Mouse (Mus musculus): Measurements from ENCODE around the gene Donson. TPM values are rescaled to one million over a fixed set of nuclear protein-coding genes. Genes with fewer than 3 reads are reported as not detected.
"Not testable (repeated sequence)": the region's sequence is repeated elsewhere in the genome, so short reads cannot be mapped to it uniquely, and the experiment has no call there.

Donson gene
- polyA plus RNA-seq, 1 experiment = 5.5 TPM

- under 1% methylated on average over 70 of the region's 70 CpGs for WGBS
- peak; percentile 93 for DNase-seq
These were observed 40.9 kb downstream of the Donson start, which contains the start of gene Son for GRCm38 (mm10) chr16:91647461-91648219. Gene Son, plus strand, starts transcription at chr16:91647506.

GRCm38 (mm10) chr16:91646681-91647419 is 41.7 kb downstream of the Donson start, which contains the start of gene Gart:
Gene Gart, minus strand, starts transcription at chr16:91646952.
- DNase-seq = peak; percentile 93
- under 1% methylated on average over 58 of the region's 59 CpGs for WGBS

More at GRCm38 (mm10) chr16:91647461-91648219, 40.9 kb downstream of the Donson start, which contains the start of gene Son:
- H3K4me1 ChIP-seq (ENCODE audit: control insufficient read depth, insufficient read depth, low read length) = no peaks in the 10 kb centered on the region
- H3K4me3 ChIP-seq (replicated peaks; ENCODE audit: extremely low read depth, low read depth, low read length) = peak within 1 kb of the TSS; percentile 98
- TF ChIP-seq CTCF (IDR thresholded peaks at IDR 0.05; ENCODE audit: insufficient read depth, low read length) = no peak
- TF ChIP-seq POLR2A (IDR thresholded peaks at IDR 0.05; ENCODE audit: borderline replicate concordance, extremely low read depth, low read depth, low read length) = peak; percentile 97

GRCm38 (mm10) chr16:91645995-91646602 is 42.5 kb downstream of the Donson start:
- 5% methylated on average over 11 of the region's 11 CpGs for WGBS
- no peak for DNase-seq
- TF ChIP-seq CTCF (IDR thresholded peaks at IDR 0.05; ENCODE audit: insufficient read depth, low read length) = no peak
- no peak for TF ChIP-seq POLR2A (IDR thresholded peaks at IDR 0.05; ENCODE audit: borderline replicate concordance, extremely low read depth, low read depth, low read length)
- Histone ChIP-seq H3K4me3 (replicated peaks; ENCODE audit: extremely low read depth, low read depth, low read length) (peak overlapping the region; percentile 98), H3K4me1 (ENCODE audit: control insufficient read depth, insufficient read depth, low read length) (no peaks in the 10 kb centered on the region)

More at GRCm38 (mm10) chr16:91646681-91647419, 41.7 kb downstream of the Donson start, which contains the start of gene Gart:
- Histone ChIP-seq H3K4me3 (replicated peaks; ENCODE audit: extremely low read depth, low read depth, low read length) (peak within 1 kb of the TSS; percentile 98), H3K4me1 (ENCODE audit: control insufficient read depth, insufficient read depth, low read length) (no peaks in the 10 kb centered on the region)
- TF ChIP-seq POLR2A (IDR thresholded peaks at IDR 0.05; ENCODE audit: borderline replicate concordance, extremely low read depth, low read depth, low read length) (peak; percentile 99), CTCF (IDR thresholded peaks at IDR 0.05; ENCODE audit: insufficient read depth, low read length) (no peak)

GRCm38 (mm10) chr16:91645420-91645819 is 43.1 kb downstream of the Donson start:
- H3K4me3 ChIP-seq (replicated peaks; ENCODE audit: extremely low read depth, low read depth, low read length); H3K4me1 ChIP-seq (ENCODE audit: control insufficient read depth, insufficient read depth, low read length); DNase-seq: not testable (repeated sequence)
- 40% methylated on average over 1 of the region's 2 CpGs for WGBS

- TF ChIP-seq POLR2A (IDR thresholded peaks at IDR 0.05; ENCODE audit: borderline replicate concordance, extremely low read depth, low read depth, low read length) = no peak
- no peak for TF ChIP-seq CTCF (IDR thresholded peaks at IDR 0.05; ENCODE audit: insufficient read depth, low read length)
- H3K4me3 ChIP-seq (replicated peaks; ENCODE audit: extremely low read depth, low read depth, low read length) = no peak overlapping the region
- H3K4me1 ChIP-seq (ENCODE audit: control insufficient read depth, insufficient read depth, low read length) = no peaks in the 10 kb centered on the region
- WGBS = 77% methylated on average over 2 of the region's 2 CpGs
- no peak for DNase-seq
These were observed 43.7 kb downstream of the Donson start for GRCm38 (mm10) chr16:91644901-91645300.

GRCm38 (mm10) chr16:91640171-91640570 is 48.4 kb downstream of the Donson start:
- Histone ChIP-seq H3K4me3 (replicated peaks; ENCODE audit: extremely low read depth, low read depth, low read length) (no peak overlapping the region), H3K4me1 (ENCODE audit: control insufficient read depth, insufficient read depth, low read length) (no peaks in the 10 kb centered on the region)
- TF ChIP-seq POLR2A (IDR thresholded peaks at IDR 0.05; ENCODE audit: borderline replicate concordance, extremely low read depth, low read depth, low read length) = no peak
- no peak for TF ChIP-seq CTCF (IDR thresholded peaks at IDR 0.05; ENCODE audit: insufficient read depth, low read length)
- 90% methylated on average over 8 of the region's 8 CpGs for whole genome bisulfite sequencing
- no peak for DNase-seq

GRCm38 (mm10) chr16:91639636-91640035 is 48.9 kb downstream of the Donson start:
- H3K4me1 ChIP-seq (ENCODE audit: control insufficient read depth, insufficient read depth, low read length) = no peaks in the 10 kb centered on the region
- WGBS = 98% methylated on average over 2 of the region's 2 CpGs
- no peak overlapping the region for H3K4me3 ChIP-seq (replicated peaks; ENCODE audit: extremely low read depth, low read depth, low read length)
- TF ChIP-seq CTCF (IDR thresholded peaks at IDR 0.05; ENCODE audit: insufficient read depth, low read length) = no peak
- TF ChIP-seq POLR2A (IDR thresholded peaks at IDR 0.05; ENCODE audit: borderline replicate concordance, extremely low read depth, low read depth, low read length) = no peak
- no peak for DNase-seq

- no peak for DNase-seq
- 93% methylated on average over 5 of the region's 5 CpGs for WGBS
- no peak overlapping the region for H3K4me3 ChIP-seq (replicated peaks; ENCODE audit: extremely low read depth, low read depth, low read length)
- TF ChIP-seq CTCF (IDR thresholded peaks at IDR 0.05; ENCODE audit: insufficient read depth, low read length) (no peak), POLR2A (IDR thresholded peaks at IDR 0.05; ENCODE audit: borderline replicate concordance, extremely low read depth, low read depth, low read length) (no peak)
- no peaks in the 10 kb centered on the region for H3K4me1 ChIP-seq (ENCODE audit: control insufficient read depth, insufficient read depth, low read length)
These were observed 49.4 kb downstream of the Donson start for GRCm38 (mm10) chr16:91639161-91639560.

GRCm38 (mm10) chr16:91633641-91634040 is 54.9 kb downstream of the Donson start:
- TF ChIP-seq CTCF (IDR thresholded peaks at IDR 0.05; ENCODE audit: insufficient read depth, low read length) (no peak), POLR2A (IDR thresholded peaks at IDR 0.05; ENCODE audit: borderline replicate concordance, extremely low read depth, low read depth, low read length) (no peak)
- DNase-seq = no peak
- no peak overlapping the region for H3K4me3 ChIP-seq (replicated peaks; ENCODE audit: extremely low read depth, low read depth, low read length)
- WGBS = 74% methylated on average over 12 of the region's 12 CpGs
- H3K4me1 ChIP-seq (ENCODE audit: control insufficient read depth, insufficient read depth, low read length) = no peaks in the 10 kb centered on the region
